Mouse (Mus musculus) heart, postnatal 14 days (tissue): ENCODE measurements around the gene Gm13043. TPM values are rescaled to one million over a fixed set of nuclear protein-coding genes. Genes with fewer than 3 reads are reported as not detected.
"Not testable (repeated sequence)": the region's sequence is repeated elsewhere in the genome, so short reads cannot be mapped to it uniquely, and the experiment has no call there.

Experiments used
- DNase-seq, 2 experiments: peaks; one replicate each; pipeline ENCODE4 v3.0.0; 2021 to 2022
- intact Hi-C: fragments of 180-260 bp; cut with DNase I; formaldehyde crosslinking; loops from one replicate; pipeline ENCODE4 v1.15.1; 2025
- long read RNA-seq, 2 experiments: library from polyadenylated mRNA; stranded (forward); transcript quantifications; one replicate each; pipeline ENCODE4 v2.0.0; 2021
- total RNA-seq, 2 experiments: library from RNA; stranded (reverse); gene quantifications; 2 replicates each; pipeline ENCODE4 v1.2.3; 2021

Gm13043 gene
- total RNA-seq: not detected
- long read RNA-seq, experiment 1: 0 reads
- long read RNA-seq, experiment 2: 0 reads

GRCm38 (mm10) chr4:143511043-143511442 lies at the start of gene Gm13043:
Gene Gm13043 (plus strand): TSS chr4:143511343.
- DNase-seq: no peak
- intact Hi-C loops: no loop called here

GRCm38 (mm10) chr4:143535654-143536053 lies 24.5 kb downstream of the Gm13043 start, which contains the start of gene Gm13040:
Gene Gm13040 (plus strand): TSS chr4:143535954.
- intact Hi-C loops, DNase-seq: not testable (repeated sequence)

- intact Hi-C loops, DNase-seq: not testable (repeated sequence)
Measured at GRCm38 (mm10) chr4:143551400-143551799, 40.3 kb downstream of the Gm13043 start, which contains the start of the genes BC080695 and Gm13057. Gene BC080695 (plus strand): TSS chr4:143551700. Gene Gm13057 (plus strand): TSS chr4:143551709.

Other genes starting within 250 kb of the Gm13043 start
- 10 to 100 TPM in 1 of 2 experiments, 1 to 10 TPM in 1; 8.8 to 10.5 TPM for gene Pdpn, start 211.8 kb upstream of the Gm13043 start, total RNA-seq
- gene Lrrc38, start 161.6 kb upstream of the Gm13043 start, total RNA-seq: under 1 TPM; 0.12 to 0.24 TPM
- gene Pramel1, start 116.9 kb upstream of the Gm13043 start, total RNA-seq: not detected
- 10 to 100 TPM in 1 of 2 experiments, 1 to 10 TPM in 1; 9.6 to 10.6 TPM for gene Pramef8, start 98.9 kb upstream of the Gm13043 start, total RNA-seq
- not detected for gene Oog4, start 61.0 kb upstream of the Gm13043 start, total RNA-seq
- not detected for gene Gm13040, start 24.6 kb downstream of the Gm13043 start, total RNA-seq
- not detected for gene BC080695, start 40.4 kb downstream of the Gm13043 start, total RNA-seq
- not detected for gene Gm13057, start 40.4 kb downstream of the Gm13043 start, total RNA-seq
- gene Gm13083, start 103.7 kb downstream of the Gm13043 start, total RNA-seq: not detected
- not detected for gene Gm13088, start 145.9 kb downstream of the Gm13043 start, total RNA-seq
- gene Gm13089, start 191.4 kb downstream of the Gm13043 start, total RNA-seq: not detected
- not detected for gene Gm13078, start 208.1 kb downstream of the Gm13043 start, total RNA-seq